Mouse (Mus musculus) right cerebral cortex, postnatal 4 days (tissue): ENCODE results near the gene Dtx2.

Experiments
- DNase-seq: peaks from one replicate; pipeline ENCODE4 v3.0.0-alpha.2; 2022

Gene Dtx2

DNA sequence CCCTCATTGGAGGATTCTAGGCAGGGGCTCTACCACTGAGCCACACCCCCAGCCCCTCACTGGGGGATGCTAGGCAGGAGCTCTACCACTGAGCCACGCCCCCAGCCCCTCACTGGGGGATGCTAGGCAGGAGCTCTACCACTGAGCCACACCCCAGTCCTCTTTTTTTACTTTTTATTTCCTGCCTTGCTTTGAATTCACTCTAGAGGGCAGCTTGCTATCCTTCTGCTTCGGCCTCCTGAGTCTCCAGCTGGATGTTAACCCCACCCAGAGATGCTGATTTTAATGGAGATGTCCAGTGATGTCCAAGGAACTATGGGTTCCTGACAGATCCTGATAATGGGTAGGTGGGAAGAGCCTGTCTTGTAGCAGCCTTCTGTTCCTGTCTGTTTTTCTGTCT, 74.8 kb downstream of the Dtx2 start:
- DNase-seq, result no peak

DNA sequence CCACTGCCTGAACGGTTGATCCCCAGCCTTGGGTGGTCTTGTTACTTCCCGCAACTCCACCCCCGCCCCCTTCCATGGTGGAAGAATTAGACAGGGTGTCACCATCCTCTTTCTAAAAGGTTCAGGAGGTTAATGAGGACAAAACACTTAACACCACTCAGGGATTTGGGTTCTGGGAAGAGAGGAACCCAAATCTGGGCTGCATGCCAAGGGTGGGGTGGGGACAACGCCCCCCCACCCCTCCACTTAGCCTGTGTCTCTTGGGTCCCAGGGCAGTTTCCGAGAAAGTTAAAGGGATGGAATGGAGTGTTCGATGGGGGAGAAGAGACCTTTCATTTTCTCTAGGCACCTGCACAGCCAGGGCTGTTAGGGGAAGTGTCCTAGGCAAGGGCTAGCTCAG, 78.5 kb downstream of the Dtx2 start:
- DNase-seq, result no peak

DNA sequence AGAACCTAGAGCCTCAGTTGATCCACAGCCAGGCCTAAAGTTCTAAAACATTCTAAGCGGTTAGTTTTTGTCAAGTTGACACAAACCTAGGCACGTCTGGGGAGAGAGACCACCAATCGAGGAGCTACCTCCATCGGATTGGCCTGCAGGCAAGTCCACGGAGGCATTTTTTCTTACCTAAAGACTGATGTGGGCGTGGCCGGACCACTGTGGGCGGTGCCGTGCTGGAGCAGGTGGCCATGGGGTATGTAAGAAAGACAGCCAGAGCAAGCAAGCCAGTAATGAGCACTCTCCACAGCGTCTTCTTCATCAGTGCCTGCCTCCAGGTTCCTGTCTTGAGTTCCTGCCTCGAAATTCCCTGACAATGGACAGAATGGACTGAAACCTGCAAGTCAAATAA, 78.9 kb downstream of the Dtx2 start:
- no peak for DNase-seq

DNA sequence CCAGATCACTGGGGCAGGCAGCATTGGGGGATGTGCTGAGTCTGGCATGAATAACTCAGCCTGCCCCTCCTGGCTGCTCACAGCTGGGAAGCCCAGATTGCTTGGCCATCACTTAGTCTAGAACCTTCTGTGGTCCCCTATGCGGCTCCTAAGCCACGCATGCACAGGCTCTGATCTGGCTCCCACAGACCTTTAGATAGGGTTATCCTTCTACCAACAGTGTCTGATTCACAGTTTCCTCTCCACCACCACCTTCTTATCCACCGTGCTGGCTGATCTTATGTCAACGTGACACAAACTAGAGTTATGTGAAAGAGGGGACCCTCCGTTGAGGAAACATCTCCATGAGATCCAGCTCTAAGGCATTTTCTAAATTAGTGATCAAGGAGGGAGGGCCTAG, 80.5 kb downstream of the Dtx2 start:
- DNase-seq, result no peak

DNA sequence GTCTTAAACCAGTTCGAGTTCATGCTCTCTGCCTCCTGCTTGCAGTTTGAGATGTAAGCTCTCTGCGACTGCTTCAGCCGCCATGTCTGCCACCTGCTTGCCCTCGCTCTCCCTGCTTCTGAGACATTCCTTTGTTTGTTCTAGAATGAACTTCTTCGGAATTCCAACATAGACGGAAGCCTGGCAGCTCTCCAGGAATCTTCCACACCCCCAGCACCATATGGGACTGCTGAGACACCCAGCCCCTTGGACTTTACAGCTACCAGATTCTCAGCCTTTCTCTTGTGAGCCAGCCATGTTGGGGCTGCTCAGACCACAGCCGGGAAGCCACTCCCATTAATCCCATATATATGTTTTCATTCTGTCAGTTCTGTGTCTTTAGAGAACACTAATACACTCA, 81.7 kb downstream of the Dtx2 start:
- peak; percentile 32 for DNase-seq

DNA sequence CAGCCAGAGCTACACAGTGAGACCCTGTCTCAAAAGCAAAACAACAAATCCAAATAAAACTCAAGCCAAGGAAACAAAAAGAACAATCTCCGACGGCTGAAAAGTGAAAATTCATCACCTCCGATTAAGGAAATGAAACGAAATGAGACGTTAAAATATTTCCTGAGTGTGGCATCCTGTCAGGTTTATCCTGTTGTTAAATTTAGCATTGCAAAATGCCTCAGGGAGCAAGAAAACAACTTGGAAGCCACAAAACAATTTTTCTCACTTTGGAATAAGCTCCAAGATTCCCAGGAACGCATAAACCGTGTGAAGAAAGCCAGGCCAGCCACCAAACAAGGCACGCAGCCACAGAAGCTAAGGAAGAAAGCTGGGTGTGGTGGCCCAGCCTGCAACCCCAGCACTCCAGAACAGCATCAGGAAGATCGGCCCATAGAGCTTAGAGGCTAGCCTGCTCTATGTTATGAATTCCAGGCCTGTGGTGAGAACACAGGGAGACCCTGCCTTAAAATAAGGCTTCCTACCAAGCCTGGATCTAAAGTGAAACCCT, 82.5 kb downstream of the Dtx2 start:
- DNase-seq, result no peak

DNA sequence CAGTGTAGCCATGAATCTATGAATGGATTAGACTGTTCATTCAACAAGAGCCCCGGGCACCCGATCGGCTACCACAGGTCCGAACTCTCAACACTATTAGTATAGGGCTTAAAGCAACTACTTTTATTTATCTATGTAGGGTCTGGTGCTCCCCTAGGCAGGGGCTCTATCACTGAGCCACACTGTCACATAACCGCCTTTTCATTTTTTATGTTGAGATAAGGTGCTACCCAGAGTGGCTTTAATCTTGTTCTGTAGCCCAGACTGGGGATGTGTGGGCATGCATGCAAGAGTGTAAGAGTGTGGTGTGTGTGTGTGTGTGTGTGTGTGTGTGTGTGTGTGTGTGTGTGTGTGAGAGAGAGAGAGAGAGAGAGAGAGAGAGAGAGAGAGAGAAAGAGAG, 83.5 kb downstream of the Dtx2 start:
- no peak for DNase-seq

DNA sequence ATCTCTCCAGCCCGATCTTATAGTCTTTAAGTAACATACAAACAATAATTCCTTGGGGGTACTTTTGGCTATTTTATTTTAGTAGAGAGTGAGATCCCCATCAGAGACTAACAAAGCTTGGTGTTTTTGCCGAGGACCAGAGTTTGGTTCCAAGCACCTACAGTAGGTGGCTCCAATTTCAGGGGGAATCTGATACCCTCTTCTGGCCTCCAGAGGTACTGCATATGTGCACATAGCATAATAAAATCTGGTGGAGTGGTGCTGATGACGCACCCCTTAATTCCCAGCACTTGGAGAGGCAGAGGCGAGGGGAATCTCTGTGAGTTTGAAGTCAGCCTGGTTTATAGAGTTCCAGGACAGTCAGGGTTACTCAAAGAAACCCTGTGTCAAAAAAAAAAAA, 87.7 kb downstream of the Dtx2 start:
- DNase-seq, result no peak
